Mouse (Mus musculus) embryonic facial prominence, embryonic 10.5 days (tissue): ENCODE measurements at regions not wholly inside any gene's neighbourhood (a gene's known extent, or its start where the extent isn't known, plus 50 kb on each side); places are given as distances from the start of the nearest gene placed in this dataset.
"Not testable (repeated sequence)": the region's sequence is repeated elsewhere in the genome, so short reads cannot be mapped to it uniquely, and the experiment has no call there.

ENCODE experiments used
- DNase-seq: peaks from one replicate; pipeline ENCODE4 v3.0.0-alpha.2; 2017; ENCODE audit warnings: low spot score
- H3K27ac ChIP-seq: fragments of 300-500 bp; sonication (generic); replicated peaks from 2 replicates; pipeline ENCODE4 v1.5.1; 2016; ENCODE audit warnings: mild to moderate bottlenecking
- H3K27me3 ChIP-seq: fragments of 300-500 bp; sonication (generic); replicated peaks from 2 replicates; pipeline ENCODE4 v1.6.1; 2016; ENCODE audit warnings: low read depth, mild to moderate bottlenecking; ENCODE audit not compliant: poor library complexity, severe bottlenecking
- H3K36me3 ChIP-seq: fragments of 300-500 bp; sonication (generic); replicated peaks from 2 replicates; pipeline ENCODE4 v1.6.1; 2016; ENCODE audit warnings: mild to moderate bottlenecking, moderate library complexity
- H3K4me1 ChIP-seq: fragments of 300-500 bp; sonication (generic); 2 replicates; pipeline ENCODE4 v1.6.1; 2016
- H3K4me3 ChIP-seq: fragments of 300-500 bp; sonication (generic); 2 replicates; pipeline ENCODE4 v1.5.1; 2016; ENCODE audit warnings: mild to moderate bottlenecking, moderate library complexity
- H3K9me3 ChIP-seq: fragments of 300-500 bp; sonication (generic); 2 replicates; pipeline ENCODE4 v1.6.1; 2016; ENCODE audit warnings: mild to moderate bottlenecking
- WGBS: fragments of 180-500 bp; shearing (Covaris S2); methylation state at CpG from one replicate; pipeline ENCODE4 v1.1.7; 2016; 5-methylcytosine and 5-hydroxymethylcytosine counted together

DNA sequence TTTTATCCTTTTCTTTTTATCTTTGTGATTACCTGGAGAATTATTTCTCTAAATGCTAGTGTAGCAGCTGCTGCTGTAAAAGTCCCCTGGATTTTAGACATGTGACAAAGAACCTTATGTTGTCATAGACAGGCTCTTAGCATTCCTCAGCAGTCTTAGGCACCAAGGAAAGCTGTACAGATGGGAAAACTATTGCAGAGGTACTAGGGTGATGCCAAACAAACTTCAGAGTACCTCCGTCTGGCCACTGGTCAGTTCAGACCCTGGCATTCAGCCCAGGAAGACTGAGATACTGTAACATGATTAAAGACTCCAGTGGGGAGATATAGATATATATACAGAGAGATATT, 898.6 kb downstream of the Ttll7 start:
- peaks cover 7% of the 10 kb centered on the region; the same call in 1 of the 2 replicates for H3K4me1 ChIP-seq
- H3K36me3 ChIP-seq, result no peaks in the 10 kb centered on the region
- no peaks in the 10 kb centered on the region for H3K27me3 ChIP-seq
- H3K9me3 ChIP-seq, result no peaks in the 10 kb centered on the region
- H3K27ac ChIP-seq, result no peak overlapping the region
- H3K4me3 ChIP-seq, result no peak overlapping the region
- WGBS, result 85% methylated on average over 1 of the region's 1 CpGs
- DNase-seq, result no peak

DNA sequence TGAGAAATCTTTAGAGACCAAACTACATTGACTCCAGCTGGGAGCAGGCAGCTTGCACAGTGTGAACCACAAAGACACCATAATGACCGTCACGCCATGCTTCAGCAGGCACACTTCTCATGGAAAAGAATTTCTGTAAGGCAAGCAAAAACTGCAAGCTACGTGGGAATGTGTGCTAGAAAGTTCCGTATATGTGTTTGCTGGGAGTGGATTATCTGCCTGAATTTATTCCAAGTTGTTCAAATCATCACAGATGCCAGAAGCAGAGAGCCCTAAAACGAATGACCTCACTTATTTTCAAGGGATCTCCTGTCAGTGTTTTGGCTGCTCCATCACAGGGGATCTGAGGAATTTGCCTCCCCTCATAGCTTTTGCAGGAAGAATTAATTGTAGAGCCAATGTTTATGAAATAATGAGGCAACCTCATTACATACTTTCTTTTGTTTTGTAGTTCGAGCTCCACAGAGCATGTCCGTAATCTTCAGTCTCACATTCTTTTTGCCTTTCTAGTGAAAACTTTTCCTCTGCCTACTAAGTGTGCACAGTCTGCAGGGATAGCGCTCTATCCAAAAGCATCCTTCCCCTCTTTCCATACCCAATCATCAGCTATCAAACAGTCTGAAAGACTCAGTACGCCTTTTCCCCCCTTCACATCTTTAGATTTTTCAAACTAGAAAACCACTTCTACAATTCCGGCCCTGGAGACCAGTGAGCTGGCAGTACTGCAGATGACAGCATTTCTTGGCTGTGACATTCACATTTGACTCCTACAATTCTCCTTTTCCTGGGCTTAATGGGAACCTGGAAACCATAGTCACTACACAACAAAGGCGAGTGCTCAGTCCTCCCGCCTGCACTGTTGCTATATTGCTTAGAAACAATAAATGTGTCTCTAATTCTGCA, 898.0 kb downstream of the Ttll7 start:
- no peak overlapping the region for H3K27ac ChIP-seq
- no peaks in the 10 kb centered on the region for H3K9me3 ChIP-seq
- no peaks in the 10 kb centered on the region for H3K27me3 ChIP-seq
- no peaks in the 10 kb centered on the region for H3K36me3 ChIP-seq
- no peak for DNase-seq
- no peak overlapping the region for H3K4me3 ChIP-seq
- WGBS, result 68% methylated on average over 12 of the region's 12 CpGs
- H3K4me1 ChIP-seq, result peaks cover 7% of the 10 kb centered on the region; the same call in 1 of the 2 replicates

DNA sequence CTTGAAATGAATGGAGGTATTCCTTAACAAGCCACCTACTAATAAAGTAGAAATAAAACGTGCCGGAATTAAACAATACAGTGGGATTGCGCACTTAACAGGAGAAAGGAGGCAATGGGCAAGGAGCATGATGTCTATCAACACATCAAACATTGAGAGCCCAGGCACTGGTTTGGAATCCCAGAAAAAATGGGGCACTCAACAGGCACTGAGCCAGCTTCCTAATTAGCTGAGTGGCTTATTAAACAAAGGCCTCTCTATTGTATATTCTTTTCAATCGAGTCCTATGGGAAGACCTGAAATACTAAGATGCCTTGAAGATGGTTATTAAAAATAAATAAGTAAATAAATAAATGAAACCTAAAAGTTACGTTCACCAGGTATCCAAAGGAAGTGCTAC, 897.3 kb downstream of the Ttll7 start:
- H3K4me1 ChIP-seq, result peaks cover 7% of the 10 kb centered on the region; the same call in 1 of the 2 replicates
- WGBS, result 81% methylated on average over 5 of the region's 5 CpGs
- H3K36me3 ChIP-seq, result no peaks in the 10 kb centered on the region
- no peak overlapping the region for H3K27ac ChIP-seq
- DNase-seq, result no peak
- no peak overlapping the region for H3K4me3 ChIP-seq
- H3K9me3 ChIP-seq, result no peaks in the 10 kb centered on the region
- no peaks in the 10 kb centered on the region for H3K27me3 ChIP-seq

DNA sequence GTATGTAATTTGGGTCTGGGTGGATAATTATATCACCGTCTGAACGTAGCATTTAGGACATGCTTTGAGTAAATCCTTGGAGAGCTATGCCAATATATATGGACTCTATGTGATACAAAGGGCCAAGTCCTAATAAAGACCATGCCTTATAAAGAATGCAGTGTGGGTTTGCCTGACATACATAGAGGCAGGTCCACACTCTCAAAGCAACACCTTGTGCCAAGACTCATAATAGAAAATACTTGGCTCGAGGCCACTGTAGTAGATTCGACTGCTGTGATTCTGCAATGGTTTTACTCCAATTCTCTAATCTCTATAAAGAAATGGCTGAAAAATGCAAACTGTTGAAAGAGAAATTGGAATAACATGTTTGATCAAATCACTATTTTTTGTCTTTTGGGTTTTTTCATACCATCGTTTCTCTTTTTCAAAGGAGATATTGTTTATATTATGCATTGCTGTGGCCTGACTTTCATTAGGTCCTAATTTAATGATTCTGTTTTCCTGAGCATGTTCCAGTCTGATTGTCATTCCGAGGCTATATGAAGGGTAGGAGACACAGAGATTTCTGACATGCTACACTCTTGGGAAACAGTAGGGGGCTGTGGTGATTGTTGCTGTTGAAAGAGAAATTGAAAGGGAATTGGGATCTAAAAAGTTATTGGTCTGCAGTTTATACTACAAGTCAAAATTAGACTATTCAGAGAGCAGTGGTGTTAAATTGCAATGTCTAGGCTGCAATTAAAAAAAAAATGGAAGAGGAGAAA, 884.7 kb downstream of the Ttll7 start:
- Histone ChIP-seq H3K27me3 (no peaks in the 10 kb centered on the region), H3K36me3 (no peaks in the 10 kb centered on the region), H3K27ac (no peak overlapping the region), H3K4me1 (no peaks in the 10 kb centered on the region), H3K9me3 (no peaks in the 10 kb centered on the region), H3K4me3 (no peak overlapping the region)
- 86% methylated on average over 6 of the region's 6 CpGs for WGBS
- no peak for DNase-seq

DNA sequence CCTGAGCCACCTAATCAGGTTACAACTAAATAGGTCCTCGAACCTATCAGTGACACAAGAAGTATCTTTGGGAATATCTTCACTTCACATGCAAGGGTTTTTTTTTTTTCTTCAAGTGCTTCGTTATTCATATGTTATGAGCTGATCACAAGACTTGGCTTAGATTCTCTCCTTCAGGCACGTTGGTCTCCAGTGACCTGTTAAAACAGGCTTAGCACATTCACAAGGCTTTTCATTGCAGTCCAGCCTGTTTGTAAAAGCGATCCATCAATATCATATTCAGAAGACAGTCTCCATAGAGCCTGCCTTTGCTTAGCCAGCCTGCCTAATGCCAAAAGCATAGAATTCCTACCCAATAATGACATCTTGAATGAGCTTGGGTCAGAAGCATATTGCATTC, 864.2 kb downstream of the Ttll7 start:
- DNase-seq, result no peak
- no peaks in the 10 kb centered on the region for H3K27me3 ChIP-seq
- H3K4me1 ChIP-seq, result no peaks in the 10 kb centered on the region
- H3K9me3 ChIP-seq, result no peaks in the 10 kb centered on the region
- WGBS, result 77% methylated on average over 4 of the region's 4 CpGs
- no peaks in the 10 kb centered on the region for H3K36me3 ChIP-seq
- H3K4me3 ChIP-seq, result no peak overlapping the region
- no peak overlapping the region for H3K27ac ChIP-seq

DNA sequence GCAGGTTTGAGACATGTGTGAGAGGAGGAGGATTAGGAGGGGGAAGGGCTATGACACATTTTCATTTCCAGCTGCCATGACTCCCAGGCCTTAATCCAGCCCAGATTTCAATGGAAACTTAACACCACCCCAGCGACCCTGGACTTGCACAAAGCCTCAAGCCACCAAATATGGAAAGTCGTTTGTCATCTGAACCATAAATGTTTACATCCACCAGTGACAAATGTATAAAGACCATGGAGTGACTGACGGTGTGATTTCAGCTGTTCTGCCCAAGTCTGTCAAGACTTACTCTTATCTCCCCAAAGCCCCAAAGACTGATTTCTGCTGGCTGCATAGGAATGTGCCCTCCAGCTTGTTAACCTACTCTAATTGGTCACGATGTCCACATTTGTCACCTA, 855.2 kb downstream of the Ttll7 start:
- no peak overlapping the region; the same call in 1 of the 2 replicates for H3K27ac ChIP-seq
- 21% methylated on average over 4 of the region's 4 CpGs for WGBS
- H3K4me3 ChIP-seq, result no peak overlapping the region
- peak; percentile 70 for DNase-seq
- H3K9me3 ChIP-seq, result no peaks in the 10 kb centered on the region
- H3K27me3 ChIP-seq, result no peaks in the 10 kb centered on the region
- no peaks in the 10 kb centered on the region for H3K36me3 ChIP-seq
- H3K4me1 ChIP-seq, result peaks cover 14% of the 10 kb centered on the region

DNA sequence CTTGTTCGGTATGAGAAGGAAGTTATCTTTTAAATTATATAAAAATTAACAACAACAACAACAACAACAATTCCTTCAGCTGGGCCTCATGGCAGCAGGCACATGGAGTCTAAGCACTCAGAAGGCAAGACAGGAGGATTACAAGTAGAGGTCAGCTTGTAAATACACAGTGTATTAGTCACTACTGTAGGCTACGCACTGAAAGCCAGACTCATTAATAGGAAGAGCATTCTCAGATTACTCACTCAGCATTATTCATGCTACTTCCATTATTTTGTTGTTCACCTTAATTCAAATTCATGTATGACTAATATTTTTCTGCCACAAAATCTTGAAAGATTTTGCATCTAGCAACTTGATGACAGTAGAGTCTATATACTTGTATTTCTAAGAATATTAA, 831.6 kb downstream of the Ttll7 start:
- no peaks in the 10 kb centered on the region for H3K9me3 ChIP-seq

DNA sequence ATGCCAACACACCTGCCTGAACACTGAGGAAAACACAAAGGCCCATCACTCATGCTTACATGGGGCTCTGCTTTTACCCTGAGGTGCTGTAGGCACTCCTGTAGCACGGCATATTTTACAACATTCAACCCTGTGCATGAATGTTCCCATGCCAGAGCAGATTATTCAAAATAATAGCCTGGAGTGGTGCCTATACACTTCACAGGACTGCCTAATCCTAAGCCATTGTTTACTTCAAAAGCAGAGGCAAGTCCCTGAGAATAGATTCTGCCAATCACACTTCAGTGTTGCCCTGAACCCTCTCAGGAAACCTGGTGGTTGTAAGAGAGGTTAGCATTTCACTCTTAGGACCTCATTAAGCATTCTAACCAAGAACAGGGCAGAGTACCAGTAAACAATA, 828.1 kb downstream of the Ttll7 start:
- WGBS, result 51% methylated on average over 1 of the region's 1 CpGs
- DNase-seq, result no peak
- Histone ChIP-seq H3K4me3 (no peak overlapping the region), H3K27ac (no peak overlapping the region), H3K27me3 (no peaks in the 10 kb centered on the region), H3K36me3 (no peaks in the 10 kb centered on the region), H3K4me1 (no peaks in the 10 kb centered on the region; the same call in 1 of the 2 replicates), H3K9me3 (no peaks in the 10 kb centered on the region)

More for the DNA sequence above, 831.6 kb downstream of the Ttll7 start:
- Histone ChIP-seq H3K4me3 (no peak overlapping the region), H3K4me1 (no peaks in the 10 kb centered on the region; the same call in 1 of the 2 replicates), H3K27ac (no peak overlapping the region), H3K36me3 (no peaks in the 10 kb centered on the region), H3K27me3 (no peaks in the 10 kb centered on the region)
- WGBS, result 96% methylated on average over 2 of the region's 2 CpGs
- no peak for DNase-seq

DNA sequence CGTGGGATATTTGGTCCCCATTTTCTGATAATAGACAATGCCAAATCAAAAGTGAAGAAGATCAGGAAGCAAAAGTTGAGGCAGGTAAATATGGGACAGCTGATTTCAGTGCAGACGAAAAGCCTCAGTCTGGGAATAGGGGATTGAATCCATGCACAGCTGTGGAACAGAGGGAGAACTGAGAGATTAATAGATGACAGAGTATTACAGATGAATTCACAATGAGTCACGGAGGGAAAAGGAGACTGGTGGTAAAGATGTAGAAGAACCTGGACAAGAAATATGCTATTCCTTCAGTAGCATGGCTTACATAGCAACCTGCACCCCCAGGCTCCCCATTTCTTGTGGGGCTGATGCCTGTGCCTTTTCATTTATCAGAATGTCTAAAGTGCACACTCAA, 810.4 kb downstream of the Ttll7 start:
- 88% methylated on average over 3 of the region's 3 CpGs for WGBS
- Histone ChIP-seq H3K9me3 (no peaks in the 10 kb centered on the region), H3K36me3 (no peaks in the 10 kb centered on the region), H3K27ac (no peak overlapping the region), H3K27me3 (no peaks in the 10 kb centered on the region), H3K4me1 (no peaks in the 10 kb centered on the region), H3K4me3 (no peak overlapping the region)
- DNase-seq, result no peak

DNA sequence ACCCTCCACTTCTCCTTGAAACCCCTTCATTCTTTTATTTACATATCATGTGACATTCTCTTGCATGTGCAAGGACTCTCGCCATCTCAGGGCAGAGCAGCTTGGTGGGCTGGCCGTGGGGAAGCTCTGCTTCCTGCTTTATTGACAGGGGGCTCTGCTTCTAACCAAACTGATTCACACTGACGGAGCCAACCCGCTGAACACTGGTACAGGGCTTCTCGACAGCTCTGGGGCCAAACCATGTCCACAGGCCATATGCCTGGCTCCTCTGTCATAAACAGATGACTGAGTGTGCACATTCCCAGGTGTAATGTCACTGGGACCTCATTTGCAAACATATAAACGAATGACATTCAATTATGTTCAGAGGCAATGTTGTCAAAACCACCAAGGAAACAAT, 800.7 kb downstream of the Ttll7 start:
- no peak overlapping the region for H3K27ac ChIP-seq
- H3K36me3 ChIP-seq, result no peaks in the 10 kb centered on the region
- no peaks in the 10 kb centered on the region for H3K9me3 ChIP-seq
- 65% methylated on average over 6 of the region's 6 CpGs for WGBS
- peak; percentile 48 for DNase-seq
- no peaks in the 10 kb centered on the region for H3K27me3 ChIP-seq
- H3K4me1 ChIP-seq, result 0 out of 2 replicates have a peak, but pooled peaks cover 4% of the 10 kb centered on the region
- H3K4me3 ChIP-seq, result no peak overlapping the region

DNA sequence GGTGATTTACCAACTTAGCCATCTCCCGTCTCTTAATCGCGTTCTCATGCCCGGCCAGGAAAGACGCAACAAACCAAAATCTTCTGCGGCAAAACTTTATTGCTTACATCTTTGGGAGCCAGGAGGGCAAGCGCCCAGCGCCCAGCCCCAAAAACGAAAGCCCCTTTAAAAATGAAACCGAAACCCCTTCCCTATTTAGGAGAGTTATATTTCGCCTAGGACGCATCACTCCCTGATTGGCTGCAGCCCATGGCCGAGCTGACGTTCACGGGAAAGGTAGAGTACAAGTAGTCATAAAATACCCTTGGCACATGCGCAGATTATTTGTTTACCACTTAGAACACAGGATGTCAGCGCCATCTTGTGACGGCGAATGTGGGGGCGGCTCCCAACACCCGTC, 783.3 kb downstream of the Ttll7 start:
- H3K9me3 ChIP-seq, result not testable (repeated sequence)
- 96% methylated on average over 21 of the region's 21 CpGs for whole genome bisulfite sequencing

DNA sequence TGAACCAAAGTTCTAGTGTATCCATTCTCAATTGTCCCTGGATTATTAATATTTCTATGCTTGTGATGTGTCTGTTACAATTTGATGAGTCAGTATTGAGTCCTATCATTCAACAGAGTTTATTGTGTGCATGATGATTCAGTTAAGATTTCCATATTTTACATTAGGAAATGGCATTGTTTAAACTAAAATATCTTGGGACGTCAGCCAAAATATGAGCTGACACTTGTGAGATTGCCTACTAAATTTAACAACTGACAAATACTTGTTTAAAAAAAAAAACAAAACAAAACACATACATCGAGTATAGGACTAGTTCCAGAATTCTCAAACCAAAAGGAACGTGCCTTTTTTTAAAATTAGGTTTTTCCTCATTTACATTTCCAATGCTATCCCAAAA, 779.0 kb downstream of the Ttll7 start:
- no peaks in the 10 kb centered on the region for H3K9me3 ChIP-seq
- no peaks in the 10 kb centered on the region for H3K36me3 ChIP-seq
- DNase-seq, result no peak

More for the DNA sequence above, 783.3 kb downstream of the Ttll7 start:
- H3K27me3 ChIP-seq, H3K4me1 ChIP-seq, H3K27ac ChIP-seq, H3K36me3 ChIP-seq, DNase-seq, H3K4me3 ChIP-seq: not testable (repeated sequence)

More for the DNA sequence above, 779.0 kb downstream of the Ttll7 start:
- H3K27me3 ChIP-seq, result no peaks in the 10 kb centered on the region
- no peak overlapping the region for H3K27ac ChIP-seq
- WGBS, result 92% methylated on average over 3 of the region's 3 CpGs
- H3K4me1 ChIP-seq, result no peaks in the 10 kb centered on the region
- no peak overlapping the region for H3K4me3 ChIP-seq
